Mouse (Mus musculus) gonadal fat pad, adult 2 months (tissue): Measurements from ENCODE around the gene St6galnac5. TPM values are rescaled to one million over a fixed set of nuclear protein-coding genes. Genes with fewer than 3 reads are reported as not detected.

Source experiments
- DNase-seq: peaks from one replicate; pipeline ENCODE4 v3.0.0-alpha.2; 2012; ENCODE audit warnings: low read depth
- polyA plus RNA-seq: library from polyadenylated mRNA; depleted of rRNA; stranded (reverse); fragments of >200 nt; gene quantifications from 2 replicates; pipeline ENCODE4 v1.2.3, GENCODE M21; 2012

The St6galnac5 gene
- polyA plus RNA-seq, 1 experiment = 1.0 TPM

- DNase-seq = no peak
Observed at GRCm38 (mm10) chr3:152913150-152913549, 68.9 kb downstream of the St6galnac5 start.

DNA sequence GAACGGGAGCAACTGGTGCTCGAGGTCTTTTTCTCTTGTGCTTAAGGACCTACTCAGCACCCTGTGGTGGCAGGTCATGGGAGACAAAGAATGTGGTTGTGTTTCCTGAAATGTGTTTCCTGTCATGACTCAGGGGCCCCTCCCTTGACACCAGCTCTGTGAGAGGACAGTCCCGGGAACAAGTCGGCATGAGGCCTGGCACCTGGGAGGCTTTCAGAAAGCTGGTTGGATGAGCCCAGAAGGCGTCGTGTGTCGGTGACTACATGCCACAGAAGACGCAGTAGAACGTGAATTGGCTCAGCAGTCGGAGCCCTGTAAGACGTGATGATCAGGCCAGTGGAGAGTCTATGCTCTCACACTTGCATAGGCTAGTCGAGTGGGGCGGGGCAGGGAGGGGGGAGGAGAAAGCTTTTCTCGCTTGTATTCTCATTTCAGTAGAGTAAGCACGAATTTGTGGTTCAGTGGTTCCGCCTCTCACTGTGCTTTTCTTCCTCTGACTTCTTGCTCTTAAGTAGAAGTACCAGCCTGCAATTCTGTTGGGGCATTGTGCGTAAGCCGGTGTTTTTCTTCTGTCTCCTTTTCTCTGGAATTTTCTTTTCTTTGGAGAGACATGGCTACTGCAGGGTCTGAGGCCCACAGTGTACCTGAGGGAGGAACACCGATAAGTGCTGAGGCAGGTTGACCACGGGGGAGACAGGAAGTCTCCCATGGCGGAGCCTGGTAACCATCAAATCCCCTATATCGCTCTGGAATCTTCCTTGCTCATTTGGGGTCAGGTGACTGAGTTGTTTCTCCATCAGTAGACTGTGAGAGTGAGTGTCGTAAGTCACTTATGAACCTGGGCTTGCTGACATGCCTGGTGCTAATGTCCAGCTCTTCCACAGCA lies 69.6 kb downstream of the St6galnac5 start:
- DNase-seq = no peak

GRCm38 (mm10) chr3:152911578-152911977 lies 70.5 kb downstream of the St6galnac5 start:
- DNase-seq = no peak

- no peak for DNase-seq
Observed at GRCm38 (mm10) chr3:152907683-152908082, 74.4 kb downstream of the St6galnac5 start.

- no peak for DNase-seq
Observed at GRCm38 (mm10) chr3:152907087-152907486, 75.0 kb downstream of the St6galnac5 start.

- no peak for DNase-seq
Observed at GRCm38 (mm10) chr3:152905800-152906199, 76.2 kb downstream of the St6galnac5 start.

GRCm38 (mm10) chr3:152905026-152905425 lies 77.0 kb downstream of the St6galnac5 start:
- DNase-seq = no peak

- DNase-seq = no peak
Observed at GRCm38 (mm10) chr3:152898906-152899305, 83.1 kb downstream of the St6galnac5 start.

- DNase-seq = no peak
Observed at GRCm38 (mm10) chr3:152897196-152897595, 84.8 kb downstream of the St6galnac5 start.

DNA sequence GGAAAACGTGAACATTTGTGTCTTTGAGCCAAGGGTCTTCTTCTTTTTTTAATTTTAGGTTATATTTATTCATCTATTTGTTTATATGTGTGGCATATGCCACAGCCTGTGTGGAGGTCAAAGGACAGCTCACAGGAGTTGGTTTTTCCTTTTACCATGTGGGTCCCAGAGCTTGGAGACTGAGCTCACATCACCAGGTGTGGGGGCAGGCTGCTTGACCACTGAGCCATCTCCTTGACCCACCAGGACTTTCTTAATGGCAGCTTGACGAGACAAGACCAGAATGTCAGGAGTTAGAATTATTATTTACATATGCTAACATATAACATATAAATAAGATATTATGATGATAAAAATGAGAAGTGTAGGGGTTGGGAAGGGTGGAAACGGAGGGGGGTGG lies 85.9 kb downstream of the St6galnac5 start:
- no peak for DNase-seq

GRCm38 (mm10) chr3:152894935-152895334 lies 87.1 kb downstream of the St6galnac5 start:
- no peak for DNase-seq

DNA sequence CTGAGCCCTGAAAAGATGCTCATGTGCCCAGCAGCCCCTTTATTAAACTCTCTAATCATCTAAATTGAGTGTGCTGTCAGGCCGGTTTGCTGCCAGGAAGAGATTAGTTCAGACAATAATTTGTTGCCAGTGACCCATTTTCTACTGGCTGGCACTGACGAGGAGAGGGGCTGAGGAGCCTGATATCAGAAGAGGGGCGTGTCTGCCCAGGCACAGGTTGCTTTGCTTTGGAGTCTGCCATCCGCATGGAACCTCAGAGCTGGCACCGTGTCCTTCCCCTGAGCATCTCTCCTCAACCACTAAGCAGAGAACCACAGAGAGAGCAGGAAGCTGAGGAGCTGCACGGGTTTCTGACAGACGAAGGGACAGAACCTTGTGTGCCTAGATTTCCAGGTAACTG lies 93.9 kb downstream of the St6galnac5 start:
- DNase-seq = no peak

DNA sequence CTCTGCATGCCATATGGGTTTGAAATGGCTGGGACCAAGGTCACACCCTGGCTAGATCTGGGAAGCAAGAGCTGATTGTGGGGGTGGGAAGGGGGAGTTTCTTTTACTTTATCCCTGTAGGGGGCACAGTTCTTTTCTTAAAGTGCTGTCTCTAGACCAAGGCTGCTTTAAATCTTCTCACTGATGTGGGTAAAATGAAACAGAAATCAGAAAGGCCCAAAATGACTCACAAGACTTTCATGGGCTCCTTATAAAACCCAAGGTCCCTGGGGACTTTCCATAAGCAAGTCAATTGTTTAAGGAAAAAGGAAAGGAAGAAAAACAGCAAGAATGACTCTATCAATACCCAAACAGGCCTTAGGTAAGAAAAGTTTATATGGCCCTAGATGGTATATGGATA lies 95.3 kb downstream of the St6galnac5 start:
- no peak for DNase-seq

- no peak for DNase-seq
Observed at GRCm38 (mm10) chr3:152883556-152883955, 98.5 kb downstream of the St6galnac5 start.

GRCm38 (mm10) chr3:152881706-152882105 lies 100.3 kb downstream of the St6galnac5 start:
- no peak for DNase-seq

DNA sequence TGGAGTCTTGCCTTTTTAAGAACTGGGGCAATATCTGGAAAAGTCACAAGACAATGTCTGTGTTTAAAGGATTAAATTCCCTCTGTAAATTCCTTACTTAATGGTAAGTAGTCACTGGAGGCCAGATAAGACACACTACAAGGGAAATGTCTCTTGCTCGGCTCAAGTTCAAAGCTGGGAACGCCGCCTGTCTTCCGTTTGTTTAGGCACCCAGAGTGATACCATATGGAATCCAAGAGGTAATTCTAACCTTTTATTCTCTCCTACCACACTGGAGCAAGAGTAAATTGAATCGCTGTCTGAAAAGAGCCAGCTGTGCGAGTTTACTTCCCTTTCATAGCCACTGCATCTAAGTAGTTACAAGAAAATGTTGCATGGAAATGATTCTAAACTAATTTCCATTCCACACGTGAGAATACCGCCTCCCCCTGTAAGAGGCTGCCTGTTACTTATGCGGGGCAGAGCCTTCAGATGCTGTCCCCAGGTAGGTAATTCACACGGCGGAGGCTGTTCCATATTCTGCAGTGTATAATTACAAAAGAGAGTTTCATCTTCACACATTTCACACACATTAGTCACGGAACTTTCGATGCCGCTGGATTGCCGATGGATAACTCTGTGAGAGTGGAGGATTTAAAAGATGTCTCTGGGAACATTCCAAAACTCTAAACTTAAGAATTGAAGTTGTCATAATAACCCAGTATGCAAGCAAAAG lies 101.8 kb downstream of the St6galnac5 start:
- DNase-seq = no peak

DNA sequence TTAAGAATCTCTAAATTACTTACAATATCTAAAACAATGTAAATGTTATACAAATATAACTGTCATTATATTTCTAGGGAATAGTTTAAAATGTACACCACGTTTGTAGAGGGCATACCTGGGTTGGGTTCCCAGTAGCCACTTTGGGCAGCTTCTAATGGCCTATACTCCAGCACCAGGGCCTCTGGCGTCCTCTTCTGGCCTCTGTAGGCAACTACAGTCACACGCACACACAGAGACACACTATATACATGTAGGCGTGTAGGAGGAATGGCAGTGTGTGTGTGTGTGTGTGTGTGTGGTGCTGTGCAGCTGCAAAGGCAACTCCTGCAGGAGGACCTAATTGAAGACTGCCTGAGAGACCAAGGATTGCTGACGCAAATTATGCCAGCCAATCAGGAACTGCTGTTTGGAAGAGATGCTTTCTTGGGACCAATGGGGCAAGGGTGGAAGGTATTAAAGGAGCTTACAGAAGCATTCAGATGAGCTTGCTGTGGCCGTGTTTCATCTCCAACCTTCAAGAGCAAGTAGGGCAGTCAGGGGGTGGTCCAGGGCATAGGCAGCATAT lies 106.2 kb downstream of the St6galnac5 start:
- DNase-seq = no peak

- DNase-seq = no peak
Observed at GRCm38 (mm10) chr3:152874431-152875355, 107.4 kb downstream of the St6galnac5 start.

DNA sequence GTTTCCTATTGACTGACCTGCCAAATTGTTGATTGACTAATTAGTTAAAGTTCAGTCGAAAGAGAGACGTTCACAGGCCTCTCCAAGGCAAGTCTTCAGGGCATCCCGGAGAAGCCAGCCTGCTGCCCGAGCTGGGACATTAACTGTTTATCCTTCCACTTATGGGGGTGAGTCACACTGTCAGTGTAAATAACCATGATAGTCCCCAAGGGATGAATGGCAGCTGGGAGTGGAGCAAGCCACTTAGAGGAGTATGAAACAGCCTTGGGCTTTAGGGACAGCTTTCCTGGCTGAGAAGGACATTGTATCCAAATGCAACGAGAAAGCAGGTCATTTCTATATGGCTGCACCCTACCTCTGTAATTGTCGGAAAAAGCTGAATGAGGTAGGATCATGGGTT lies 109.5 kb downstream of the St6galnac5 start:
- no peak for DNase-seq

GRCm38 (mm10) chr3:152872054-152872453 lies 110.0 kb downstream of the St6galnac5 start:
- no peak for DNase-seq
